Comparison of ENCODE assay signal across 16 mouse cellular contexts in the genomic region with DNA sequence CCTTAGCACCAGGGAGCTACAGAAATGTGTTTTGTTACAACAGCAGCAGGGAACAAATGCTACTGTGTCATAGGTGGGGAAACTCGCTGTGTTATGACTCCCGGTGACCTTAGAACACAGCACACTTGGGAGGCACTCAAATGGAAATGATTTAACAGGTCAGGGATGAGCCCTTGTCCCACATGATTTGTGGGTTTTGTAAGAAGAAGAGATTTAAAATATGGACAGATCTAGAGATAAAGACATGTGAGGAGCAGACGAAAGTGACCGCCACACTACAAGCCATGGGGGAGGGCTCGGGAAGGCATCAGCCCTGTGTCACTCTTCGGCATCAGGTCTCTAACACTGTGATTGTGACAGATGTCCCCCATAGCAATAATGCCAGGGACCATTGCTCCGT.
DNase-seq lines count a peak whose midpoint lies in the region; ATAC-seq and TF ChIP-seq lines count a peak whose summit lies in the region.
"Had no signal": no experiment of that assay in that cellular context is flagged by ENCODE, and none has a peak within 500 bp of the region (broad histone marks: within the 10 kb centered on the region; RNA-seq: fewer than 3 reads in every experiment).

No protein-coding gene starts in this region.

- H3K4me1 ChIP-seq in kidney, embryonic 14.5 days (ENCODE audit: control insufficient read depth, insufficient read depth, low read length), result no peaks in the 10 kb centered on the region
- H3K4me1 ChIP-seq in midbrain, postnatal 0 days (ENCODE audit: insufficient read depth, low read length), result no peaks in the 10 kb centered on the region
- H3K4me1 ChIP-seq: forebrain, embryonic 13.5 days; hindbrain, embryonic 10.5 days had no signal

- no peak overlapping the region for H3K9ac ChIP-seq in kidney, embryonic 14.5 days (ENCODE audit: low read depth, low read length)
- no peak overlapping the region for H3K9ac ChIP-seq in midbrain, postnatal 0 days (replicated peaks; ENCODE audit: low read length, poor library complexity, severe bottlenecking)
- H3K9ac ChIP-seq: forebrain, embryonic 13.5 days; forebrain, postnatal 0 days; hindbrain, embryonic 14.5 days had no signal

- ATAC-seq in kidney, embryonic 14.5 days (ENCODE audit: low FRiP score, low TSS enrichment), result 0 out of 2 replicates have a peak, but pooled peaks have one; percentile 35
- ATAC-seq in midbrain, postnatal 0 days (ENCODE audit: low FRiP score), result no peak
- ATAC-seq: forebrain, embryonic 13.5 days; forebrain, postnatal 0 days; intestine, embryonic 16.5 days had no signal

- no peaks in the 10 kb centered on the region for H3K9me3 ChIP-seq in kidney, embryonic 14.5 days (ENCODE audit: control insufficient read depth, low read length)
- H3K9me3 ChIP-seq in midbrain, postnatal 0 days (ENCODE audit: low read length), result no peaks in the 10 kb centered on the region
- H3K9me3 ChIP-seq: embryonic facial prominence, embryonic 10.5 days; forebrain, embryonic 13.5 days; hindbrain, embryonic 10.5 days had no signal

- H3K27ac ChIP-seq in kidney, embryonic 14.5 days (ENCODE audit: low read depth, low read length), result no peak overlapping the region
- H3K27ac ChIP-seq in midbrain, postnatal 0 days (ENCODE audit: low read depth, low read length), result no peak overlapping the region
- H3K27ac ChIP-seq: embryonic facial prominence, embryonic 10.5 days; forebrain, embryonic 13.5 days; hindbrain, embryonic 10.5 days; hindbrain, embryonic 14.5 days had no signal

- no peak for DNase-seq in kidney, postnatal 14 days
- peak; percentile 48 for DNase-seq in adrenal gland, adult 8-10 months
- DNase-seq in adrenal gland, postnatal 14 days, result peak; percentile 62
- no peak for DNase-seq in midbrain, postnatal 0 days (ENCODE audit: low spot score)
- no peak for DNase-seq in layer of hippocampus, adult 11-12 months (ENCODE audit: low spot score)
- DNase-seq: cerebellum, adult 2 months; cerebellum, postnatal 10 days; forebrain, postnatal 0 days; gastrocnemius, postnatal 36 days had no signal

- H3K4me2 ChIP-seq in kidney, embryonic 14.5 days (replicated peaks; ENCODE audit: low read depth, low read length), result no peak overlapping the region
- no peak overlapping the region for H3K4me2 ChIP-seq in midbrain, postnatal 0 days (ENCODE audit: low read depth, low read length, poor library complexity, severe bottlenecking)
- H3K4me2 ChIP-seq: forebrain, embryonic 13.5 days; heart, embryonic 11.5 days; hindbrain, embryonic 14.5 days had no signal

- H3K4me3 ChIP-seq in kidney, embryonic 14.5 days (ENCODE audit: low read length), result no peak overlapping the region
- H3K4me3 ChIP-seq in midbrain, postnatal 0 days (ENCODE audit: low read depth, low read length), result no peak overlapping the region
- H3K4me3 ChIP-seq: embryonic facial prominence, embryonic 10.5 days; forebrain, embryonic 13.5 days; hindbrain, embryonic 10.5 days had no signal

- 36% methylated on average over 7 of the region's 7 CpGs for WGBS in kidney, embryonic 14.5 days
- WGBS in midbrain, postnatal 0 days, result 91% methylated on average over 7 of the region's 7 CpGs

- no peaks in the 10 kb centered on the region for H3K27me3 ChIP-seq in kidney, embryonic 14.5 days (ENCODE audit: control insufficient read depth, insufficient read depth, low read length)
- no peaks in the 10 kb centered on the region for H3K27me3 ChIP-seq in midbrain, postnatal 0 days (ENCODE audit: insufficient read depth, low read length)
- H3K27me3 ChIP-seq: forebrain, embryonic 13.5 days had no signal

- TF ChIP-seq CTCF in midbrain, postnatal 0 days (IDR thresholded peaks at IDR 0.05), result no peak

- no peaks in the 10 kb centered on the region for H3K36me3 ChIP-seq in kidney, embryonic 14.5 days (ENCODE audit: control insufficient read depth, insufficient read depth, low read length)
- H3K36me3 ChIP-seq in midbrain, postnatal 0 days (ENCODE audit: insufficient read depth, low read length), result no peaks in the 10 kb centered on the region
- H3K36me3 ChIP-seq: embryonic facial prominence, embryonic 10.5 days; hindbrain, embryonic 10.5 days had no signal

Comparison
In these comparisons a context has a peak if more than half of its experiments do, and no peak if none do; other contexts are left out.
1. DNase-seq: peak in adrenal gland, adult 8-10 months (single experiment) and adrenal gland, postnatal 14 days (single experiment); none in kidney, postnatal 14 days (single experiment), midbrain, postnatal 0 days (single experiment) and layer of hippocampus, adult 11-12 months (single experiment).